Mouse (Mus musculus) liver, embryonic 12.5 days (tissue): ENCODE data around the gene Odf3b. TPM values are rescaled to one million over a fixed set of nuclear protein-coding genes. Genes with fewer than 3 reads are reported as not detected.

Experiments
- ATAC-seq: fragments of 200-750 bp; cut with Nextera tagmentation; 2 replicates; pipeline ENCODE4 v1.8.0; 2017; ENCODE audit warnings: moderate number of reproducible peaks, mild to moderate bottlenecking, moderate library complexity
- H3K27ac ChIP-seq: fragments of 300-500 bp; sonication (generic); 2 replicates; pipeline ENCODE4 v1.5.1; 2016; ENCODE audit warnings: mild to moderate bottlenecking
- H3K27me3 ChIP-seq: fragments of 300-500 bp; sonication (generic); replicated peaks from 2 replicates; pipeline ENCODE4 v1.6.1; 2016; ENCODE audit warnings: mild to moderate bottlenecking, moderate library complexity
- H3K36me3 ChIP-seq: fragments of 300-500 bp; sonication (generic); 2 replicates; pipeline ENCODE4 v1.6.1; 2016; ENCODE audit warnings: mild to moderate bottlenecking, moderate library complexity
- H3K4me1 ChIP-seq: fragments of 300-500 bp; sonication (generic); 2 replicates; pipeline ENCODE4 v1.6.1; 2016
- H3K4me2 ChIP-seq: fragments of 300-500 bp; sonication (generic); 2 replicates; pipeline ENCODE4 v1.6.1; 2016; ENCODE audit warnings: mild to moderate bottlenecking, moderate library complexity
- H3K4me3 ChIP-seq: fragments of 300-500 bp; sonication (generic); 2 replicates; pipeline ENCODE4 v1.5.1; 2016; ENCODE audit warnings: mild to moderate bottlenecking, moderate library complexity
- H3K9ac ChIP-seq: fragments of 300-500 bp; sonication (generic); 2 replicates; pipeline ENCODE4 v1.6.1; 2016; ENCODE audit warnings: mild to moderate bottlenecking, moderate library complexity
- H3K9me3 ChIP-seq: fragments of 300-500 bp; sonication (generic); replicated peaks from 2 replicates; pipeline ENCODE4 v1.6.1; 2016; ENCODE audit warnings: mild to moderate bottlenecking, moderate library complexity
- WGBS: fragments of 180-500 bp; shearing (Covaris S2); methylation state at CpG from one replicate; pipeline ENCODE4 v1.1.7; 2016; ENCODE audit not compliant: insufficient replicate concordance; 5-methylcytosine and 5-hydroxymethylcytosine counted together
- polyA plus RNA-seq: library from polyadenylated mRNA; unstranded; fragments of >200 nt; fragmentation: Nextera tagmentation; extraction: Ambion mirVana; gene quantifications from 2 replicates; pipeline ENCODE4 v1.2.1, GENCODE M21; 2016

Gene Odf3b
- 0.50 and 0.65 TPM in 2 replicates for polyA plus RNA-seq

DNA sequence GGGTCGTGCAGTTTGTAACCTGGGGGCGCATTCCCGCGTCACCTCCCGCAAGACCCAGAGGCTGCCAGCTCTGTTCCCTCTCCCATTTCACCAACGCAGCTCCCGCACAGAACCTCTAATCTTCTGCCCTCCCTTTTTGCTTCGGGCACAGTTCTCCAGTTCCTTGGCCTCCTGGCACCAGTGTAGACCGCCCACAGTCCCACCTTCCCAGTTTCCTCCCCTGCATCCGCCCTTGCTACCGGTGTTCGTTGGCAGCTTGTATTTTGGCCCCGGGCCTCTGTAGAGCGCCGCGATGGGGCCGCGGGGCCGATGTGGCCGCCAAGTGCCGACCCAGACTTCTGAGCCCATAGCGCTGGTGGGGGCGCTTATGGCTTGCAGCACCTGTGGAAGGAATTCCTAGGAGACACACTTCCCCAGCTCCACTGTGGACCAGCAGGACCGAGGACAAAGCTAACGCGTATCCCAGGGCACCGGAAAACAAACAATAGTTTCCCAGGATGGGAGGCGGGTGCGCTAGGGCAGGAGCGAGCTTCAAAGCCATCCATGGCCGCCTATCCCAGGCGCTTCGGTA, at the start of gene Odf3b:
Gene Odf3b, minus strand, starts transcription at position 452 of the 571 bp plus-strand sequence.
- Histone ChIP-seq H3K4me2 (peak within 1 kb of the TSS; percentile 75), H3K27me3 (peaks cover 63% of the 10 kb centered on the region), H3K27ac (no peak within 1 kb of the TSS), H3K4me3 (peak within 1 kb of the TSS; percentile 48), H3K9me3 (no peaks in the 10 kb centered on the region), H3K4me1 (peaks cover 32% of the 10 kb centered on the region), H3K9ac (peak within 1 kb of the TSS; percentile 58), H3K36me3 (no peaks in the 10 kb centered on the region)
- no peak for ATAC-seq
- 2% methylated on average over 33 of the region's 33 CpGs for WGBS

DNA sequence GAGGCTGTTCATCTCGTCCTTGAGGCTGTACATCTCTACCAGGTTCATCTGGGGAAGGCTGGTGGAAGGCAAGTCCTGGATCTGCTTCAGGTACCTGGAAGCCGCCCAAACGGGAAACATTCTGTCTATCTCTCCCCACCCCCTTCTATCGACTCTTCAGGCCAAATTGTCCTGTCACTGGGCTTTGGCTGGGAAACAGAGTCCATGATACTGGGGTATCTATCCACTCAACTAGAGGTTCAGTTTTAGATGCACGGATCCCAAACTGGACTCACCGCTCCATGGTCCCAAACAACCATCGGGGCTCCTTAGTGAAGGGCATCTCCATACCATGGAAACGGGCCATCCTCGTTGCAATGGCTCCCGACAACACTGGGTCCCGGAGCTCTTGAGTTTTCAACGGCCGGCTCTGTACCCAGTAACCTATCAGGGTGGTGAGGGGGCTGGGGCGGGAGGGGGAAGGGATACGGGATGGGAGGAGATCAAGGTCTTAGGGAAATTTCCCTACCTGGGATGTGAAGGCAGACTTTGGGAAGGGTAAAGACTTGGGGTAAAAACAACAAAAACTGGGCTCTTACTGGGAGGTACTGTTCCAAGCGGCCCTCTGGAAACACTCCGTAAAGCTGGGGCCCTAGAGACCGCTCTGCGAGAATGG, 49.2 kb upstream of the Odf3b start:
- Histone ChIP-seq H3K27ac (0 out of 2 replicates have a peak overlapping the region, but pooled peaks have one; percentile 100), H3K4me1 (peaks cover 44% of the 10 kb centered on the region), H3K36me3 (peaks cover 28% of the 10 kb centered on the region), H3K4me2 (peak overlapping the region; percentile 91), H3K27me3 (no peaks in the 10 kb centered on the region), H3K9me3 (no peaks in the 10 kb centered on the region), H3K9ac (peak overlapping the region; percentile 88), H3K4me3 (peak overlapping the region; percentile 84)
- ATAC-seq, result no peak
- WGBS, result 81% methylated on average over 19 of the region's 19 CpGs

DNA sequence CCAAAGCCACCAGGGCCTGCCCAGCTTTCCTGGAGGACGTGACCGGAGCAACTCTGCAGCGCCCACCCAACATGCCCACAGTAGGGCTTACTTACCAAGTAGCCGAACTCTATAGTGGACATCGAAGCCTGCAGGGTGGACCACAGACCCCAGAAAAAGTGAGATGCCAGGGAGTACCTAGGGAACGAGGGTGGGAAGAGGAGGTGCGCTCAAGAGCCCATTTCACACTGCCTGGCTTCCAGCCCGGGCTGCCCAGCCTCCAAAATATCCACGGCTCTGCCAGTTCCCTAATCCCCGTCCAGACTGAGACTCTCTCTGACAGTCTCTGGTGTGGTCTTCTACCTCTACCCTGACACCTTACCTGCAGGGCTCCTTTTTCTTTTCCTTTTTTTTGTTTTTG, 47.6 kb upstream of the Odf3b start:
- Histone ChIP-seq H3K9me3 (no peaks in the 10 kb centered on the region), H3K4me2 (no peak overlapping the region), H3K4me3 (no peak overlapping the region), H3K36me3 (peaks cover 28% of the 10 kb centered on the region), H3K27me3 (no peaks in the 10 kb centered on the region), H3K4me1 (peaks cover 41% of the 10 kb centered on the region), H3K27ac (no peak overlapping the region), H3K9ac (no peak overlapping the region)
- WGBS, result 85% methylated on average over 10 of the region's 10 CpGs
- ATAC-seq, result no peak

DNA sequence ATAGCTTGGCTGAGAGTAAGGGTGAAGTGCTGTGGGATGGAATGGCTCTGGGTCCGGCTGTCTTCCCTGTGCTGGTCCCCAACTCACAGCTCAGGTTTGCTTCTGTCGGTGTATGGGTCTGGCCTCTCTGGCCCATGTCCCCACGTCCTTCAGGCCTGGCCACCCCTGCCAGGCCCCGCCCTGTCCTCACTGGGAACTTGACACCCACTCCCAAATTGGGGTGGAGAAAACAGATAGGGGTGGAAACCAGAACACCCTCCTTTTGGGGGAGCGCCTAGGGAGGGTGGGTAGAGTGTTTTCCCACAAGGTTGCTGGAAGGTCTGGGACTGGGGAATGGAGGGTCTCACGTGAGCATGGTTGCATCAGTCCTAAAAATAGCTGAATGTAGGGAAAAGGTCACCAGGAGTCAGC, 46.6 kb upstream of the Odf3b start, which contains the start of gene Cpt1b:
Gene Cpt1b, minus strand, starts transcription at position 153 of the 411 bp plus-strand sequence.
- Histone ChIP-seq H3K27ac (peak within 1 kb of the TSS; percentile 25), H3K36me3 (peaks cover 28% of the 10 kb centered on the region), H3K9ac (peak within 1 kb of the TSS; percentile 1), H3K27me3 (no peaks in the 10 kb centered on the region), H3K9me3 (no peaks in the 10 kb centered on the region), H3K4me3 (peak within 1 kb of the TSS; percentile 23), H3K4me1 (peaks cover 32% of the 10 kb centered on the region), H3K4me2 (peak within 1 kb of the TSS; percentile 45)
- ATAC-seq, result no peak
- 58% methylated on average over 6 of the region's 6 CpGs for WGBS

DNA sequence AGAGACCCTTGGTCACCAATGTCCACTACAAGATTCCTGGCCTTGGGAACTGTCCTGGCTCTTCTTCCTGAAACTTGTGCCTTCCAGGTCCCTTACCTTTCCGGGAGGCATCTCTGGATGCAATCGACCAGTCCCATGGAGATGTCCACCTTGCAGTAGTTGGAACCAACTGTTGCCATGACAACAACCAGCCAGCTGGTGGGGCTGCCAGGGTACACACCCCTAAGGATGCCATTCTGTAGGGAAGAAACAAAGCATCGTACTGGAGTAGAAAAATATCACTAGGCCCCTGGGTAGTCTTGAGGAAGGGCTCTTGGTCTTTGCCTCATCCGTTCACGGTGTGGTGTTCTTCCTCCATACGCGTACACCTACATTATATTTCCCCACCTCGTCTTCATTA, 45.5 kb upstream of the Odf3b start:
- Histone ChIP-seq H3K4me2 (no peak overlapping the region), H3K4me3 (no peak overlapping the region), H3K27me3 (no peaks in the 10 kb centered on the region), H3K36me3 (peaks cover 37% of the 10 kb centered on the region), H3K4me1 (peaks cover 26% of the 10 kb centered on the region), H3K27ac (no peak overlapping the region), H3K9me3 (no peaks in the 10 kb centered on the region), H3K9ac (no peak overlapping the region)
- ATAC-seq, result no peak
- 74% methylated on average over 8 of the region's 8 CpGs for WGBS

DNA sequence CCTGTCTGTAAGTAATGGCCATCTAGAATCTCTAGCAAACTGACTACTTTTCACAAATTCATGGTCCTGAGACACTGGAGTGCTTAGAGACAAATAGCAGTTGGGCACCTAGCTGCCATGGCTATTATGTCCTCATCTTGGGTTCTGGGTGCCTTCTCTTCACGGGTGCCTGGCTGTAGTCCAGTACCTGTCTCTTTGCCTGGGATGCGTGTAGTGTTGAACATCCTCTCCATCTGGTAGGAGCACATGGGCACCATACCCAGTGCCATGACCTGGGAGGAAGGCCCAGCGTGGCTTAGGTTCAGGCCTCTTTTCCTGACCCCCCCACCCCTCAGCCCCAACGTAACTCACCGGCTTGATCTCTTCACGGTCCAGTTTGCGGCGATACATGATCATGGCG, 42.9 kb upstream of the Odf3b start:
- no peak for ATAC-seq
- no peak overlapping the region for H3K4me2 ChIP-seq

DNA sequence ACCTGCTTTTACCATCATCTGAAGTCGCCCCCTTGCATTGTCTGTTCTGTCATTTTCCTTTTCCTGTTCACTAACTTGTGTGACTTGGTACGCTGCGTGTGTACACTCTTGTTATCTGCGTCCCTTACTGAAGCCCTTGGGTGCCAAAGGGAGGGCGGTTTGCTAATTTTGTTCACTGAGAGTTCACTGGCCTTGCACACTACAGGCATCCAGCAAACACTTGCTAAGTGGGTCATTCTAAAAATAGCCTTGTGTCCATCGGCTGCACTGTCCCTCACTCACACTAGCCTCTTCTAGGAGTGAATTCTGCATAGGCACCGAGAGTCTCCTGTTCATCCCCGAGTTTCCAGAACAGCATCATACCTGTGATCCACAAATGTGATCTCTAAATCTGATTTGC, 36.2 kb upstream of the Odf3b start:
- no peaks in the 10 kb centered on the region for H3K27me3 ChIP-seq
- peaks cover 29% of the 10 kb centered on the region for H3K36me3 ChIP-seq
- no peak overlapping the region for H3K4me3 ChIP-seq
- ATAC-seq, result no peak
- 73% methylated on average over 8 of the region's 8 CpGs for WGBS
- H3K4me2 ChIP-seq, result no peak overlapping the region
- no peaks in the 10 kb centered on the region for H3K9me3 ChIP-seq
- no peaks in the 10 kb centered on the region for H3K4me1 ChIP-seq
- no peak overlapping the region for H3K9ac ChIP-seq
- no peak overlapping the region for H3K27ac ChIP-seq

More for the DNA sequence above, 42.9 kb upstream of the Odf3b start:
- 89% methylated on average over 9 of the region's 9 CpGs for WGBS
- Histone ChIP-seq H3K36me3 (peaks cover 45% of the 10 kb centered on the region), H3K4me3 (no peak overlapping the region), H3K9ac (no peak overlapping the region), H3K27ac (no peak overlapping the region), H3K4me1 (peaks cover 14% of the 10 kb centered on the region), H3K9me3 (no peaks in the 10 kb centered on the region), H3K27me3 (no peaks in the 10 kb centered on the region)

DNA sequence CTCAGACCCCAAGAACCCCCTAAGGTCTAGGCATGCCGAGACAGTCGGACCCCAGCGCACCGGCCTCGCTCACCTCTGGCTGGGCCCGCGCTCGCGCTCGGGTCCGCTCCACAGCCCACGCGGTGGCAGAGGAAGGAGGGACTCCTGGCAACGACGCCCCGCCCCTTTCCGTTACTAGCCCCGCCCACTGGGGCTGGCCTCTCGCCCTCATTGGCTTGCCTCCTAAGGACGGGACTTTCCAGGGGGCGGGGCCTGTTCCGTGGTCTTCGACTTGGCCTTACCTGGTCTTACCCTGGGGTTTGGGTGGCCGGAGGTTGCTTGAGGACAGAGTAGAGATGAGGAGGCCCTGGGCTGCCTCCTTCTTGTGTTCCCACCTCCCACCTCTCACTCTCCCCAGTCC, 31.0 kb upstream of the Odf3b start, which contains the start of gene Syce3:
Gene Syce3, minus strand, starts transcription at position 386 of the 400 bp plus-strand sequence.
- 0 out of 2 replicates have a peak, but pooled peaks cover 5% of the 10 kb centered on the region for H3K9me3 ChIP-seq
- H3K9ac ChIP-seq, result no peak within 1 kb of the TSS
- WGBS, result 71% methylated on average over 24 of the region's 24 CpGs
- H3K4me3 ChIP-seq, result no peak within 1 kb of the TSS
- H3K27ac ChIP-seq, result no peak within 1 kb of the TSS
- H3K4me2 ChIP-seq, result no peak within 1 kb of the TSS
- peak; percentile 37 for ATAC-seq
- no peaks in the 10 kb centered on the region for H3K4me1 ChIP-seq
- H3K27me3 ChIP-seq, result no peaks in the 10 kb centered on the region
- no peaks in the 10 kb centered on the region for H3K36me3 ChIP-seq

DNA sequence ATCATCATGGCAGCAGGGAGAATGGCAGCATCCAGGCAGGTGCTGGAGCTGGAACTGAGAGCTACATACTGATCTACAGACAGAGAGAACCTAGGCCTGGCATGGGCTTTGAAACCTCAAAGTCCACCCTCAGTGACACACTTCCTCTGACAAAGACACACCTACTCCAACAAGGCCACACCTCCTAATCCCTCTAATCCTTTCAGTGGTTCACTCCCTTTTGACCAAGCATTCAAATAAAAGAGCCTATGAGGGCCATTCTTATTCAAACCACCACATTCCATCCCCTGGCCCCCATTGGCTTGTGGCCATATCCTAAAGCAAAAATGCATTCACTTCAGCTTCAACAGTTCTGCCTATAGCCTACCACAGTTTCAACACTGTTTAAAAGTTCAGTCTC, 27.6 kb upstream of the Odf3b start:
- Histone ChIP-seq H3K9ac (no peak overlapping the region), H3K27ac (no peak overlapping the region), H3K4me1 (no peaks in the 10 kb centered on the region), H3K27me3 (no peaks in the 10 kb centered on the region), H3K36me3 (no peaks in the 10 kb centered on the region), H3K4me2 (no peak overlapping the region), H3K4me3 (no peak overlapping the region), H3K9me3 (0 out of 2 replicates have a peak, but pooled peaks cover 5% of the 10 kb centered on the region)
- ATAC-seq, result no peak

DNA sequence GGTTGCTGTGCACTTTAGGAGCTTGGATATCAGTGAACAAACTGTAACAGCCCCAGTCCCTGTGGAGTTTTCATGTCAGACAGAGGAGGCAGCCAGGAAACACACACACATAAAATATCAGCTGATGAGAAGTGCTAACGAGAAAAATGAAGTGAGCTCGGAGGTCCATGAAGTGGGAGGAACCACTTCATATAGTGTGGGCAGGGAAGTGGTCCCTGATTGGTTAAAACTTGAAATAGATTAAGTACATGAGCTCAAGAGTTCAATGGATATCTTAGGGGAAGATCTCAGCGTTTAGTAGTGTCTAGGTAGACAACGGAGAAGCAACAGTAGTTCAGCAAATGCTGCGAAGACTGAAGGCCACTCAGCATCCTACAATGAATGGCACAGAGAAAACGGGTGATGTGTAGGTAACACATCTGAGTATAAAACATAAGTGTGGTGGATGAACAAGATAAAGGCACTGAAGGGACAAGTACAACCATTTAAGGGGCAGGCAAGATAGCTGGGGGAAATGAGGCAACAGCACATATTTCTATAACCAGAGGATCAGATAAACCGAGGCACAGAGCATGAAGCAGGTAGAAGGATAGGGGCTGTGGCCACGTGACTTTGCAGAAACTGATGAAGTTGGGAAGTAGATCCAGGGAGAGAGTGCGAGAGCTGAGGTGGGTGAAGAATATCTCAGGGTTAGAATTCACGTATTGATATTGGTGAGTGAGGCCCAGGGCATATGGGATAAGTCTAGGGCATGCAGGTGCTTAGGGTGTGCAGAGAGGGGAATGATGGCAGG, 25.9 kb upstream of the Odf3b start:
- H3K27ac ChIP-seq, result no peak overlapping the region
- H3K9me3 ChIP-seq, result 0 out of 2 replicates have a peak, but pooled peaks cover 5% of the 10 kb centered on the region
- H3K4me3 ChIP-seq, result no peak overlapping the region
- H3K4me2 ChIP-seq, result no peak overlapping the region
- no peaks in the 10 kb centered on the region for H3K4me1 ChIP-seq
- H3K36me3 ChIP-seq, result no peaks in the 10 kb centered on the region
- no peak for ATAC-seq
- no peak overlapping the region for H3K9ac ChIP-seq
- WGBS, result 59% methylated on average over 10 of the region's 10 CpGs
- no peaks in the 10 kb centered on the region for H3K27me3 ChIP-seq

DNA sequence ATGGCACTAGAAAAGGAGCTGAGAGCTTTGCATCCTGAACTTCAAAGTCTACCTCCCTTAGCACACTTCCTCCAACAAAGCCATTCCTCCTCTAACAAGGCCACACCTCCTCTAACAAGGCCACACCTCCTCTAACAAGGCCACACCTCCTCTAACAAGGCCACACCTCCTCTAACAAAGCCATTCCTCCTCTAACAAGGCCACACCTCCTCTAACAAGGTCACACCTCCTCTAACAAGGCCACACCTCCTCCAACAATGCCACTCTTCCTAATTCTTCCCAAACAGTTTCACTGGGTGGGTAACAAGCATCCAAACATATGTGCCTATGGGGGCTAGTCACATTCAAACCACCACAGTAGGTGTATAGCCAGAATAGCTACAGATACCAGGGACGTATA, 23.4 kb upstream of the Odf3b start:
- Histone ChIP-seq H3K4me3 (no peak overlapping the region), H3K4me1 (no peaks in the 10 kb centered on the region)
- ATAC-seq, result no peak

DNA sequence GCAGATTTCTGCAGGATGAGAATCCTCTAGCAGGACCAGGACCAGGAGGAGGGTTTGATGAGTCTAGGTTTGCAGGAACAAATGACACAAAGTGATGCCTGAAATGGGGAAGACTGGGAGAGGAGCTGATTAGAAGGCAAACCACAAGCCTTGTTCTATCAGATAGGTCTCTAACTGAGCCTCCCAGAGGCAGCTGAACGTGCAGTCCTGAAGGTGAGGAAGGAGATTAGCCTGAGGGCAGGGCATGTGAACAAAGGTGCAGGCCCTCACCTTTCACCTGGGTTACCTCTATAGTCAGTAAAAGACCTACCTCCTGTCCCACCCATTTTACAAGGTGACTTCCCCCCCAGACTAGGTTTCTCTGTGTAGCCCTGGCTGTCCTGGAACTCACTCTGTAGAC, 20.6 kb upstream of the Odf3b start:
- Histone ChIP-seq H3K4me3 (no peak overlapping the region), H3K4me2 (no peak overlapping the region), H3K9me3 (no peaks in the 10 kb centered on the region), H3K27me3 (no peaks in the 10 kb centered on the region), H3K27ac (no peak overlapping the region), H3K36me3 (no peaks in the 10 kb centered on the region), H3K4me1 (no peaks in the 10 kb centered on the region), H3K9ac (no peak overlapping the region)
- ATAC-seq, result no peak
- 6% methylated on average over 1 of the region's 1 CpGs for WGBS

More for the DNA sequence above, 23.4 kb upstream of the Odf3b start:
- no peak overlapping the region for H3K27ac ChIP-seq
- H3K4me2 ChIP-seq, result no peak overlapping the region
- no peaks in the 10 kb centered on the region for H3K27me3 ChIP-seq
- H3K9me3 ChIP-seq, result no peaks in the 10 kb centered on the region
- no peaks in the 10 kb centered on the region for H3K36me3 ChIP-seq
- WGBS, result 73% methylated on average over 1 of the region's 1 CpGs
- H3K9ac ChIP-seq, result no peak overlapping the region
